Mouse (Mus musculus): ENCODE data around the gene Tbc1d24. TPM values are rescaled to one million over a fixed set of nuclear protein-coding genes. Genes with fewer than 3 reads are reported as not detected.
A peak's percentile ranks its signal among the peaks of the same experiment; 100 is the strongest.

Tbc1d24 gene
- polyA plus RNA-seq, 1 experiment: 14.0 TPM

- H3K27ac ChIP-seq (ENCODE audit: insufficient read depth, low read length): no peak overlapping the region
- TF ChIP-seq CTCF (IDR thresholded peaks at IDR 0.05; ENCODE audit: borderline replicate concordance, insufficient read depth, low read length) (no peak), POLR2A (IDR thresholded peaks at IDR 0.05; ENCODE audit: low read depth, low read length) (no peak)
- peak overlapping the region; percentile 69 for H3K4me3 ChIP-seq (ENCODE audit: insufficient read depth, low read length)
- H3K4me1 ChIP-seq (ENCODE audit: control insufficient read depth, insufficient read depth, low read length): peaks cover 9% of the 10 kb centered on the region
Observed at GRCm38 (mm10) chr17:24204846-24205245, 516 bp downstream of the Tbc1d24 start.

GRCm38 (mm10) chr17:24203611-24204534, 1.5 kb downstream of the Tbc1d24 start:
- no peak overlapping the region for H3K27ac ChIP-seq (ENCODE audit: insufficient read depth, low read length)
- TF ChIP-seq CTCF (IDR thresholded peaks at IDR 0.05; ENCODE audit: borderline replicate concordance, insufficient read depth, low read length): no peak
- TF ChIP-seq POLR2A (IDR thresholded peaks at IDR 0.05; ENCODE audit: low read depth, low read length): 0 out of 2 replicates have a peak, but pooled peaks have one; percentile 6
- H3K4me3 ChIP-seq (ENCODE audit: insufficient read depth, low read length): no peak overlapping the region
- H3K4me1 ChIP-seq (ENCODE audit: control insufficient read depth, insufficient read depth, low read length): peaks cover 9% of the 10 kb centered on the region

- H3K27ac ChIP-seq (ENCODE audit: insufficient read depth, low read length): no peak overlapping the region
- H3K4me1 ChIP-seq (ENCODE audit: control insufficient read depth, insufficient read depth, low read length): peaks cover 4% of the 10 kb centered on the region
- H3K4me3 ChIP-seq (ENCODE audit: insufficient read depth, low read length): no peak overlapping the region
- no peak for TF ChIP-seq POLR2A (IDR thresholded peaks at IDR 0.05; ENCODE audit: low read depth, low read length)
- no peak for TF ChIP-seq CTCF (IDR thresholded peaks at IDR 0.05; ENCODE audit: borderline replicate concordance, insufficient read depth, low read length)
Observed at GRCm38 (mm10) chr17:24203068-24203467, 2.3 kb downstream of the Tbc1d24 start.

GRCm38 (mm10) chr17:24201092-24201491, 4.3 kb downstream of the Tbc1d24 start:
- no peak overlapping the region for H3K27ac ChIP-seq (ENCODE audit: insufficient read depth, low read length)
- TF ChIP-seq POLR2A (IDR thresholded peaks at IDR 0.05; ENCODE audit: low read depth, low read length) (no peak), CTCF (IDR thresholded peaks at IDR 0.05; ENCODE audit: borderline replicate concordance, insufficient read depth, low read length) (no peak)

GRCm38 (mm10) chr17:24199741-24200140, 5.6 kb downstream of the Tbc1d24 start:
- peaks cover 3% of the 10 kb centered on the region for H3K4me1 ChIP-seq (ENCODE audit: control insufficient read depth, insufficient read depth, low read length)
- no peak overlapping the region for H3K4me3 ChIP-seq (ENCODE audit: insufficient read depth, low read length)
- no peak overlapping the region for H3K27ac ChIP-seq (ENCODE audit: insufficient read depth, low read length)
- TF ChIP-seq CTCF (IDR thresholded peaks at IDR 0.05; ENCODE audit: borderline replicate concordance, insufficient read depth, low read length): no peak
- TF ChIP-seq POLR2A (IDR thresholded peaks at IDR 0.05; ENCODE audit: low read depth, low read length): no peak

More at GRCm38 (mm10) chr17:24201092-24201491, 4.3 kb downstream of the Tbc1d24 start:
- Histone ChIP-seq H3K4me1 (ENCODE audit: control insufficient read depth, insufficient read depth, low read length) (peaks cover 4% of the 10 kb centered on the region), H3K4me3 (ENCODE audit: insufficient read depth, low read length) (no peak overlapping the region)

DNA sequence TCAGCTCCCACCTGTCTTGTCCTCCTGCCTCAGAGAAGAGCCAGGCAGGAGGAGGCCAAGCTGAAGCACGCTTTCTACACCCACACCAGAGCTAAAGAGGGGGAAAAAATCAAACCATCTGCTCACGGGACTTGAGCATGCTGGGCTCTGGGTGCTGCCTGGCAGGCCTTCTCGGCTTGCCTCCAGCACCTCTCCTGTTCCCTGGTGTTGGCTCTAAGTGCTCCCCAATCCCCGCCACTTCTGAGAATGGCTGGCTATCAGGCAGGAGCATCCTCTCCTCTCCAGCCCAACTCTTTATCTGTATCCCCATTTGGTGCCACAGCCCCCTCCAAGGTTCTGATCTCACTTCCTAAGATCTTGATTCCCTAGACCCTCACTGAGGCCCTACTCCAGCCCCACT, 6.1 kb downstream of the Tbc1d24 start:
- Histone ChIP-seq H3K4me3 (ENCODE audit: insufficient read depth, low read length) (no peak overlapping the region), H3K27ac (ENCODE audit: insufficient read depth, low read length) (no peak overlapping the region), H3K4me1 (ENCODE audit: control insufficient read depth, insufficient read depth, low read length) (no peaks in the 10 kb centered on the region)
- TF ChIP-seq CTCF (IDR thresholded peaks at IDR 0.05; ENCODE audit: borderline replicate concordance, insufficient read depth, low read length): no peak
- TF ChIP-seq POLR2A (IDR thresholded peaks at IDR 0.05; ENCODE audit: low read depth, low read length): no peak

DNA sequence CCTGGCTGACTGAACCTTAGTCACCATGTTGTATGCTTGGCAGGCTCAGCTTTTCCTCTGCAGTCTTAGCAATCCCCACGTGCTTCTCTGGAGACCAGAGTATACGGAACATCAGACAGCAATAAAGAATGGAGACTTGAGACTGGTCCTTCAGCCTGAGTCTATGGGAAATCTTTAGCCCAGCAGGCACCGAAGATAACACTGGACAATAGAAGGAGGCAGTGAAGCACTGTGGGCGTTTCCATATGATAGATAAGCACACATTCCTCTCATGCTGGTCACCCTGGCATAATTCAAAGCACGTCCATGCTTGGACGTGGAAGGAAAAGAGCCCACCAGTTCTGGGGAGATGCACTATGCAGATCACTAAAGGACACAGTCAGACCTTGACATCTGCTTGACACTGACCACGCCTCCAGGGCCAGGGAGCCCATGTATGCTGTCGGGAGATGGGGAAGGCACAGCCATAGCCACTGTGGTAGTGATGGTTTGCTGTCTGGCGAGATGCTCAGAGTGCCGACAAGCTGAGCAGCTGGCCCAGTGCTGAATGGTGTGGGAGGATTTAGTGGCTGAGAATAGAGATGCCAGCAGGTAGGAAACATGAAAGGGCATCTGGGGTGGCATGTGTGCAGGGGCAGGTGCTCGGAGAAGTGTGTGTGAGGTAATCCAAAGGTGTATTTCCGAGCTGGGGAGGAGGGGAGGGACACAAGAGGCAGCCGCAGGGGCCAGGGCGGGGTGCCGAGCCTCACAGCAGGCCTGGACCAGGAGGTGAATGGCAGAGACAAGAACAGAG, 8.1 kb downstream of the Tbc1d24 start:
- Histone ChIP-seq H3K4me3 (ENCODE audit: insufficient read depth, low read length) (no peak overlapping the region), H3K27ac (ENCODE audit: insufficient read depth, low read length) (no peak overlapping the region), H3K4me1 (ENCODE audit: control insufficient read depth, insufficient read depth, low read length) (no peaks in the 10 kb centered on the region)
- TF ChIP-seq CTCF (IDR thresholded peaks at IDR 0.05; ENCODE audit: borderline replicate concordance, insufficient read depth, low read length) (no peak), POLR2A (IDR thresholded peaks at IDR 0.05; ENCODE audit: low read depth, low read length) (no peak)

DNA sequence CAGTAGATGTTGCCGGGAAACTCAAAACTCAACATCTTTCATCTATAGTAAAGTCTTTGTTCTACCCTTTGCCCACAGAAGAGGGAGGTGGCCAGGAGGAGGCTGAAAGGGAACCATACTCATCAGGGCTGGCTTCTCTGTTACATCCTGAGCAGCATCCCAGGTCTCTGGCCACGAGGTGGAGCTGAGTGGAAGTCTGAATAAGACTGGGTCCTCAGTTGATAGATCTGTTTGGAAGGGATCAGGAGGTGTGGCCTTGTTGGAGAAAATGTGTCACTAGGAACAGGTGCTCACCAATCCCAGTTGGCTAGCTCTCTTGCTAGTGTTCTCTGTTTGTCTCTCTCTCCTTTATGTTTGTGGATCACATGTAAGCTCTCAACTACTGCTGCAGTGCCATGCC, 10.0 kb downstream of the Tbc1d24 start:
- Histone ChIP-seq H3K4me3 (ENCODE audit: insufficient read depth, low read length) (no peak overlapping the region), H3K4me1 (ENCODE audit: control insufficient read depth, insufficient read depth, low read length) (no peaks in the 10 kb centered on the region), H3K27ac (ENCODE audit: insufficient read depth, low read length) (no peak overlapping the region)
- TF ChIP-seq POLR2A (IDR thresholded peaks at IDR 0.05; ENCODE audit: low read depth, low read length): no peak
- no peak for TF ChIP-seq CTCF (IDR thresholded peaks at IDR 0.05; ENCODE audit: borderline replicate concordance, insufficient read depth, low read length)

DNA sequence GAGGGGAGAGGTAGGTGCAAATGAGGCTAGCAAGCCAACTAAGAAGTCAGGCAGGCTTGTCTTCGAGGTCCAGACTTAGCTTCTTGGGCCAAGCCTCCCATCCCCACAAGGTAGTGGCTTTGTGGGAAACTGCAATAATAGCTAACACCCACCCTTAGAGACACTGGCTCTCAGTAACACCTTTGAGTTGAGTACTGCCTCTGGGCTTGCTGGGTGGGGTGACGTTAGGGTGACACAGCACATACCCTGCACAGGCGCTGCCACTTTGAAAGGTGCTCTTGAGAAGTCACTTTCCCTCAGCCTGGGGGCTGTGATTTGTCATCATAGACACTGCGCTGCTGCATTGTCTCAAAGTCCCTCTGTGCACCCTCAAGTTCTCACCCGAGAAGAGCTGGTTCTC, 11.6 kb downstream of the Tbc1d24 start:
- H3K27ac ChIP-seq (ENCODE audit: insufficient read depth, low read length): no peak overlapping the region
- TF ChIP-seq POLR2A (IDR thresholded peaks at IDR 0.05; ENCODE audit: low read depth, low read length) (no peak), CTCF (IDR thresholded peaks at IDR 0.05; ENCODE audit: borderline replicate concordance, insufficient read depth, low read length) (no peak)
- H3K4me3 ChIP-seq (ENCODE audit: insufficient read depth, low read length): no peak overlapping the region
- no peaks in the 10 kb centered on the region for H3K4me1 ChIP-seq (ENCODE audit: control insufficient read depth, insufficient read depth, low read length)

Measured in embryonic fibroblast, embryonic 13.5 days (primary cell).